Mouse (Mus musculus): Measurements from ENCODE around the gene Klrb1a. TPM values are rescaled to one million over a fixed set of nuclear protein-coding genes. Genes with fewer than 3 reads are reported as not detected.

The Klrb1a gene
- polyA plus RNA-seq, 2 experiments: not detected

DNA sequence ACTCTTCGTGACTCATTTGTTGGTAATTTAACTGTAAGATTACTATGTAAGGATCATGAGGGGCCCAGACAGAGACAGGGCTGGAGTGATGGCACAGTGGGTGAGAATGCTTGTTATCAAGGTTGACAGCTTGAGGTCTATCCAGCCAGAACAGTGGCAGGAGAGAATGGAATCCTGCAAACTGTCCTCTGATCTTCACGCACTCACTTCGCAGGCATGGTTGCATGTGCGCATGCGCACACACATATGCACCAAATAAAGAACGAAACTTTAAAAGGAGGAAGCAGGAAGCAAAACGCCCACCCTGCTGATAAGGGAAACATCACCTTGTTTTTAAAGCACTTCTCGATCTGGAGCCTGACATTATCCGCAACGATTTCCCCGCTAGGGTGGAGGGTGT lies 56.7 kb downstream of the Klrb1a start:
- Histone ChIP-seq H3K27me3 (ENCODE audit: control insufficient read depth, insufficient read depth, low read length) (no peaks in the 10 kb centered on the region), H3K4me1 (ENCODE audit: control insufficient read depth, insufficient read depth, low read length) (no peaks in the 10 kb centered on the region), H3K9ac (ENCODE audit: low read depth, low read length, severe bottlenecking) (no peak overlapping the region), H3K4me3 (replicated peaks; ENCODE audit: low read length) (no peak overlapping the region), H3K4me2 (replicated peaks; ENCODE audit: low read depth, low read length, severe bottlenecking) (no peak overlapping the region), H3K9me3 (ENCODE audit: control insufficient read depth, low read length) (no peaks in the 10 kb centered on the region), H3K27ac (replicated peaks; ENCODE audit: low read depth, low read length) (no peak overlapping the region), H3K36me3 (ENCODE audit: control insufficient read depth, insufficient read depth, low read length) (no peaks in the 10 kb centered on the region)
- 91% methylated on average over 11 of the region's 11 CpGs for WGBS
- no peak for DNase-seq (ENCODE audit: low spot score)
- ATAC-seq (ENCODE audit: low FRiP score, low read depth): no peak
- TF ChIP-seq POLR2A (IDR thresholded peaks at IDR 0.05; ENCODE audit: borderline replicate concordance, extremely low read depth, insufficient read depth, insufficient read length): no peak

Other genes with a start within 250 kb of the Klrb1a start
- gene Tex52, start 248.1 kb downstream of the Klrb1a start, polyA plus RNA-seq (2012; rRNA removed): 0.77 and 1.1 TPM in 2 replicates
- 0.26 and 0.37 TPM in 2 replicates for gene Tex52, start 248.1 kb downstream of the Klrb1a start, polyA plus RNA-seq (2014; fragmentation: Nextera tagmentation; extraction: Ambion mirVana)
- not detected in 2 replicates for gene Gm44596, start 248.0 kb downstream of the Klrb1a start, polyA plus RNA-seq (2012; rRNA removed)
- gene Gm44596, start 248.0 kb downstream of the Klrb1a start, polyA plus RNA-seq (2014; fragmentation: Nextera tagmentation; extraction: Ambion mirVana): not detected in 2 replicates
- gene Nrip2, start 224.2 kb downstream of the Klrb1a start, polyA plus RNA-seq (2012; rRNA removed): 5.7 and 6.2 TPM in 2 replicates
- gene Nrip2, start 224.2 kb downstream of the Klrb1a start, polyA plus RNA-seq (2014; fragmentation: Nextera tagmentation; extraction: Ambion mirVana): 7.0 and 8.3 TPM in 2 replicates
- gene Itfg2, start 198.6 kb downstream of the Klrb1a start, polyA plus RNA-seq (2012; rRNA removed): 34.5 and 41.5 TPM in 2 replicates
- gene Itfg2, start 198.6 kb downstream of the Klrb1a start, polyA plus RNA-seq (2014; fragmentation: Nextera tagmentation; extraction: Ambion mirVana): 29.0 and 32.1 TPM in 2 replicates
- gene Fkbp4, start 184.9 kb downstream of the Klrb1a start, polyA plus RNA-seq (2012; rRNA removed): 187 and 227 TPM in 2 replicates
- gene Fkbp4, start 184.9 kb downstream of the Klrb1a start, polyA plus RNA-seq (2014; fragmentation: Nextera tagmentation; extraction: Ambion mirVana): 297 and 306 TPM in 2 replicates
- 0.06 and 0.47 TPM in 2 replicates for gene Pzp, start 96.8 kb downstream of the Klrb1a start, polyA plus RNA-seq (2012; rRNA removed)
- gene Pzp, start 96.8 kb downstream of the Klrb1a start, polyA plus RNA-seq (2014; fragmentation: Nextera tagmentation; extraction: Ambion mirVana): not detected in 2 replicates
- 0.10 TPM in 1 of 2 replicates, not detected in the other for gene A2ml1, start 41.9 kb downstream of the Klrb1a start, polyA plus RNA-seq (2012; rRNA removed)
- gene A2ml1, start 41.9 kb downstream of the Klrb1a start, polyA plus RNA-seq (2014; fragmentation: Nextera tagmentation; extraction: Ambion mirVana): not detected in 2 replicates
- not detected in 2 replicates for gene Clec2h, start 38.9 kb upstream of the Klrb1a start, polyA plus RNA-seq (2012; rRNA removed)
- not detected in 2 replicates for gene Clec2h, start 38.9 kb upstream of the Klrb1a start, polyA plus RNA-seq (2014; fragmentation: Nextera tagmentation; extraction: Ambion mirVana)
- gene Klrb1, start 99.5 kb upstream of the Klrb1a start, polyA plus RNA-seq (2012; rRNA removed): not detected in 2 replicates
- not detected in 2 replicates for gene Klrb1, start 99.5 kb upstream of the Klrb1a start, polyA plus RNA-seq (2014; fragmentation: Nextera tagmentation; extraction: Ambion mirVana)
- gene Klrb1c, start 165.7 kb upstream of the Klrb1a start, polyA plus RNA-seq (2012; rRNA removed): 0.15 TPM in 1 of 2 replicates, not detected in the other
- gene Klrb1c, start 165.7 kb upstream of the Klrb1a start, polyA plus RNA-seq (2014; fragmentation: Nextera tagmentation; extraction: Ambion mirVana): 0.14 TPM in 1 of 2 replicates, not detected in the other
- 0.33 TPM in 1 of 2 replicates, not detected in the other for gene Gm44511, start 202.8 kb upstream of the Klrb1a start, polyA plus RNA-seq (2012; rRNA removed)
- not detected in 2 replicates for gene Gm44511, start 202.8 kb upstream of the Klrb1a start, polyA plus RNA-seq (2014; fragmentation: Nextera tagmentation; extraction: Ambion mirVana)
- 0.12 and 0.40 TPM in 2 replicates for gene Klrb1b, start 202.8 kb upstream of the Klrb1a start, polyA plus RNA-seq (2012; rRNA removed)
- gene Klrb1b, start 202.8 kb upstream of the Klrb1a start, polyA plus RNA-seq (2014; fragmentation: Nextera tagmentation; extraction: Ambion mirVana): 0.23 and 0.39 TPM in 2 replicates